Mouse (Mus musculus) heart, adult 8-10 months (tissue): Measurements from ENCODE around the gene Dtx2. TPM values are rescaled to one million over a fixed set of nuclear protein-coding genes. Genes with fewer than 3 reads are reported as not detected.

Experiments used
- DNase-seq: peaks from one replicate; pipeline ENCODE4 v3.0.0; 2022; ENCODE audit warnings: low spot score
- total RNA-seq, 4 experiments: library from RNA; stranded (reverse); gene quantifications; 2 replicates each; pipeline ENCODE4 v1.2.4; 2022

Dtx2 gene
- total RNA-seq: 1 to 10 TPM; 6.0 to 7.3 (median 6.8) TPM

DNA sequence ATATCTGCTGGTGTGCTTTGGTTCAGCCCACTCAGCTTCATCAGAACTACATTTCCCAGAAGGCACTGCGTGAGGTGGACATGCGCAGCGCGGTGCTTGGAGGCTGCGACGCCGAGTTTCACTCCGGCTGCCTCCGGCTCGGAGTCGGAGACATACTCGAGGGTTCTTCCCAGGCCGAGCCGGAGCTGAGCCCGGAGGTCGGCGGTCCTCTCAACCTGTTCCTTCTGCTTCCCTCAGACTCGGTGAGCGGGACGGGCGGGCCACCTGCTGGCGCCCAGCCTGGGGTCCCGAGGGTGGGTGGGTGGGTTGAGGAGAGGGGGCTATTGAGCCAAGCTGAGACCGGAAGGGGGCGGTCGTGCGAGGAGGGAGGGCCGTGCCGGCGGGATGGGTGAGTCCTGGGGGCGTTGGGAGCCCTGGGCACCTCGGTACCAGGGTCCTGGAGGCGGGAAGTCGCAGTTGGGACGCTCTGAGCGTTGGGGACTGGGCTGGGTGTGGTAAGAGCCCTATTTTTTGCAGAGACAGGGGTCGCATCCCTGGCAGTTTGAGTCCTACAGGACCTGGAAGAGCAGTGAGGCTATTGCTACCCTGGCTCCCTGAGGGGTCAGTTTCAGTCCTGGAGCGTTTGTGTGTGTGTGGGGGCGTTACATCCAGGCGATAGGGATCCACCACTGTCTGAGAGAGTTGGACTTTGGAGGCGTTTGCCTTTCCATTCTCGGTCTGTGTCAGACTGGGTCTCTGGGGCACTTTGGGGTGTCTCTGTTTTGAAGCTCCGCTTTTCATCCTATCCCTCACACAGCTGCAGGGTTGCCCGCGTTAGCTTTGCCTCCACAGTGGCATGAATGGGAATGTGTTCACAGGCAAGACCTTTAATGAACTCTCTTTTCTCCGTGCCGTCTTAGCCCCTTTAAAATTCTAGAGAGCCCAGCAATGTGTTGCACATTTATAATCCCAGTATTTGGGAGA, at the start of gene Dtx2:
Gene Dtx2, plus strand, starts transcription at position 76 of the 963 bp plus-strand sequence.
- DNase-seq: peak; percentile 92

GRCm38 (mm10) chr5:135945916-135946408, 48.6 kb upstream of the Dtx2 start:
- no peak for DNase-seq

- DNase-seq: no peak
Measured at GRCm38 (mm10) chr5:135946621-135947020, 48.0 kb upstream of the Dtx2 start.

- DNase-seq: no peak
Measured at GRCm38 (mm10) chr5:135950710-135951412, 43.7 kb upstream of the Dtx2 start.

GRCm38 (mm10) chr5:135951660-135952059, 42.9 kb upstream of the Dtx2 start:
- DNase-seq: no peak

DNA sequence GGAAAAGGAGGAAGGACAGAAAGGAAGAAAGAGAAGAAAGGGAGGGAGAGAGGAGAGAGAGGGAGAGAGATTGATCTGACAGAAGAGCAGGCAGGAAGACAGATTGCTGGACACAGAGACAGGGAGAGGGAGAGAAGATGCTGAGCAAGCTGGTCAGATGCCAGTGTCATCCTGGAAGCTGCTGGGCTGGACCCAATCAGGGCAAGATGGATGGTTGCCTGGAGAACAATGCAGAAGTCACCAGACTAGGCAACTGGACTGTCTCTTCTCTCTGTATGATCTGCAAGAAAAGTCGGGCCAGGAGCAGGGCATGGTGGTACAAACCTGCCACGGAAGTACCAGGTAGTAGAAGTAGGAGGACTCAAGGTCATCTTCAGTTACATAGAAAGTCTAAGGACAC, 41.8 kb upstream of the Dtx2 start:
- no peak for DNase-seq

DNA sequence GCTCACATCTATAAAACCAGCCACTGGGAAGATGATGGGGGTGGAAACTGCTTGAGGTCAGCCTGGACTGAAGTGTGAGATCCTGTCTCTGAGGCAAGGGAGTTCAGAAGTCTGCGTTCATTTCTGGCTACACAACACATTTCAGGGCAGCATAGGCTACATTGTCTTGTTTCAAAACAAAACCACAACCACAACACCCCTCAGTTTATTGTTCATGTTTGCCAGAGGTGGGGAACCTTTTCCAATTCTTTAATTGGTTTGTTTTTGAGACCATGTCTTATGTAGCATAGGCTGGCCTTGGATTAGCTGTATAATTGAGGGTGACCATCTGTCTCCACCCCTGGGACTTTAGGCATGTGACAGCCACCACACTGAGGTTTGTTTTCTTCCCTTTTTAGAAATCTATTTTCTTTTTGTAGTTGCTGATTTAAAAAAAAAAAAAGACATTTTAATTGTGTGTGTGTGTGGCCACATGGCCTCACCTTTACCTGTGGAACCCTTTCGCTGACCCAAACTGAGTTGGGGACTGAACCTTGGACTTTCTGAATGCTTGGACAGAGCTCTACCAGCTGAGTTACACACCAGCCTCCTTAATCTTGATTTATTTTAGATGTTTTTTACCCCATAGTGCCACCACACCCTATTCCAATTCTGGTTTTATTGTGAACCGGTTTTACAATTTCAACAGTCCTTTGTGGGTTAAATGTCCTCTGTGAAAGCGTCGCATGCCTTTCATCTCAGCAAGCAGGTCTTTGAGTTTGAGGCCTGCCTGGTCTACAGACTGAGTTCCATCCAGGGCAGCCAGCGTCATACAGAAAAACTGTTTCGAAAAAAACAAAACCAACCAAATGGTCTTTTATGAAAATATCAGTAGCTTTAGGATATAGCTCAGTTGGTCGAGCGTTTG, 38.0 kb upstream of the Dtx2 start:
- no peak for DNase-seq

DNA sequence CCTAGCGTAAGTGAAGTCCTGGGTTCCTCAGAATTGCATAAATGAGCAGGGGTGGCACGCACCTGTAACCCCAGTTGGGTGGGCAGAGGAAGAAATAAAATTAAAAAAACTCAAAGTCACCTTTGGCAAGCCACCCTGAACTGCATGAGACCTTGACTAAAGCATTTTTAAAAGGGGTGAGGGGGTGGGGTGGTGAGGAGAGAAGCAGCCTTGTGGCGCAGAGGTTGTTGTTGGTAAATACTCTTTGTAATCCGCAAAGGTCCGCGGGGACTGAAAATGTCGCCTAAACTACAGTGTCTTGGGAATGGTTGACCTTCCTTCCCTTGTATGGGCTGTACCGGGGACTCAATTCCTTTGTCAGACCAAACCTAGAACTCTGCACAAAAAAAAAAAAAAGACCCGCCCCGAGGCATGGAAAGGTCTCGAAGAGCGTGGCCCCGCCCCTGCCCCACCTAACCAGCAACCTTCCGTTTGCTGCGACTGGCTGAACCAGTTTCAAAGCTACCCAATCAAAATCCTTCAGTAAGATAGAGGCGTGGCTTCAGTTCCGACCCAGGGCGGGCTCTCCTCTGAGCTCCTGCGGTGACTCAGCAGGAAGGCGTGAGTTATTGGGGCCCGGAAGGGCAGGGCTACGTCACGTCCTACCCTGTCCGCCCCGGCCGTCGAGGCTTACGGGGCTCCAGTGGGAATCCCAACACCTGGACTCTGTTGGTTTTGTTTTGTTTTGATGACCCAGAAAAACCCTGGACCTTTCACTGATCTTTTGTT, 37.2 kb upstream of the Dtx2 start:
- DNase-seq: peak; percentile 98

DNA sequence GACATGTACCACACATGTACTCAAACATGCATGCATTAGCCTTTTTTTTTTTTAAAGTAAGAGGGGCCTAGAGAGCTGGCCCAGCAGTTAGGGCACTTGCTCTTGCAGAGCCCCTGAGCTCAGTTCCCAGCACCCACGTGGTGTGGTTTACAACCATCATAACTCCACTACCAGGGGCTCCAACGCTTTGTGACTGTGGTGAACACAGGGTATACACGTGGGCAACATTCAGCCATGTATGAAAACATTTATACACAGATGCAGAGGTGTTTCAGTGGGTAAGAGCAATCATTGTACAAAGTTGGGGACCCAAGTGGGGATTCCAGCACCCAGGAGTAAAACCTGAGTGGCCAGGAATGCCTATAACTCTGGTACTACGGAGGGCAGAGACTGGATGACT, 36.2 kb upstream of the Dtx2 start:
- no peak for DNase-seq

DNA sequence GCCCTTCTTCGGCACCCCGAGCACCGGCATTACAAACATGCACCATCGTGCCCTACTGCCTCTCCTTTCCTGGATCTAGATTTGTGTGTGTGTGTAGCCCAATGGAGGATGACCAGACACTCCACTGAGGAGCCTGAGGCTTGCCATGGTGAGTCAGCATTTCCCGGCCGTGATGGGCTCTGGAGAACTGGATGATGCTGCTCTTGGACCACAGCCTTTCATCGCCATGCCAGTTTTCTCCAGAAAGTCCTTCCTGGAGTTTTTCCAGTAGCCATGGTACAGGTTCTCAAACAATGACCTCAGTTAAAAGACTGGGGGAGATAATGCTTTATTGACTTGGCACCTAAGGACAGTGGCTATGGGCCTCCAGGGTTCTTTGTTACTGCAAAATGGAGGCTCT, 34.7 kb upstream of the Dtx2 start:
- DNase-seq: no peak

DNA sequence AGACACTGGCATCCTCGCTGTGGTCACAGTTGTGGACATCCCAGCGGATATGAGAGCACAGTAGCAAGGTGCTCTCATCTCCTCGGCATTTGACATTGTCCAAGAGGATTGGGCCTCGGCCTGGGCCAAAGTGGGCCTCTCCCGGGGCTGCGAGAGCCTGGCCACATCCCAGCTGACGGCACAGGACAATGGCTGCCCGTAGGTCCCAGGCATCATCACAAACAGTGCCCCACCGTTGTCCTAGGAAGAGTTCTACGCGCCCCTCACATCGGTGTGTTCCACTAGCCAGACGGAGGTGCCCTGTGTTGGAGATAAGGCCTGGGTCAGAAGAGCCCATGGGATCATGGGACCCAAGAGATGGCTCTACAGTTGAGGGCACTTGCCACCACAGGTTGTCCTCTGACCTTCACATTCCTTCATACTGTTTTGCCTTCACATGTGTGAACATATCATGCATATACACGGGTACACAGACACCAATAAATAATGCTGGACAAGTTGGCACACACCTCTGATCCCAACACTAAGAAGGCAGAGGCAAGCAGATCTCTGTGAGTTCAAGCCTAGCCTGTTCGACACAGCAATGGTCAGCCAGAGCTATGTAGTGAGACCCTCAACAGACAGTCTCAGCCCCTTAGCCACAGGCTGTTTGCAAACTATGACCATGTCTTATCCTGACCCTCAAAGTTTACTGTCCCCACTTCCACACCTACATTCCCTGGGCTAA, 33.5 kb upstream of the Dtx2 start:
- no peak for DNase-seq

GRCm38 (mm10) chr5:135962125-135962491, 32.5 kb upstream of the Dtx2 start:
- DNase-seq: no peak

GRCm38 (mm10) chr5:135962492-135963279, 31.9 kb upstream of the Dtx2 start:
- DNase-seq: peak; percentile 99

GRCm38 (mm10) chr5:135963280-135963627, 31.3 kb upstream of the Dtx2 start:
- DNase-seq: no peak

DNA sequence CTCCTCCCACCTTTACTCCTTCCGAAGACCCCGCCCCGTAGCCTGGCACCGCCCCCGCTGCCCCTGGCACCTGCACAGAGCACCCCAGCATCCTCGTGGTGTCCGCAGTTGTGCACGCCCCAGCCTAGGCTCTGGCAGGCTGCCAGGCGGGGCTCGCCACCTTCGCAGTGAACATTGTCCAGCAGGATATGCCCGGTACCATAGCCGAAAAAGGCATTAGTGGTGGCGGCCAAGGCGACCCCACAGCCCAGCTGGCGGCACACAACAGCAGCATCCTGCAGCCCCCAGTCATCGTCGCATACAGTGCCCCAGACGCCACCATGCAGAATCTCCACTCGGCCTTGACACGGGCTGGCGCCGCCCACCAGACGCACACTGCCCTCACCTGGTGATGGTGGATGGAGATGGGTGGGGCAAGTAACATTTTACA, 29.1 kb upstream of the Dtx2 start:
- DNase-seq: no peak

DNA sequence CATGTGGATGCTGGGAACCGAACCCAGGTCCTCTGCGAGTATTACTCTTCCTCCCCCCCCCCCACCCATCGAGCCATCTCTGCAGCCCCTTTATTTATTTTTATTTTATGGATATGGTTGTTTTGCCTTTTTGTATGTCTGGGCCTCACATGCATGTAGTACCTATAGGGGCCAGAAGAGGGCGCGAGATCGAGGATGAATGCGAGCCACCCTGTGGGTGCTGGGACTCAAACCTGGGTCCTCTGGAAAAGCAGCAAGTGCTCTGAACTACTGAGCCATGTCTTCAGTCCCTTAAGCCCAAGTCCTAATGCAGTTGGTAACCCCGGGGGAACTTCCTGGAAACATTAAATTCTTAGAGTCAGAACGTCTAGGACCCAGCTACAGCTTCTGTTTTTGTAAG, 27.7 kb upstream of the Dtx2 start:
- DNase-seq: no peak

- peak; percentile 46 for DNase-seq
Measured at GRCm38 (mm10) chr5:135968781-135969180, 25.8 kb upstream of the Dtx2 start.

GRCm38 (mm10) chr5:135970247-135970646, 24.4 kb upstream of the Dtx2 start:
- DNase-seq: no peak

- DNase-seq: no peak
Measured at GRCm38 (mm10) chr5:135971876-135972275, 22.7 kb upstream of the Dtx2 start.
